Mouse (Mus musculus) gastrocnemius, postnatal 10 days (tissue): Measurements from ENCODE around the gene Kat6b. TPM values are rescaled to one million over a fixed set of nuclear protein-coding genes. Genes with fewer than 3 reads are reported as not detected.
A peak's percentile ranks its signal among the peaks of the same experiment; 100 is the strongest.

Experiments
- DNase-seq: peaks from one replicate; pipeline ENCODE4 v3.0.0; 2021; ENCODE audit warnings: mixed read lengths
- total RNA-seq, 2 experiments: library from RNA; stranded (reverse); gene quantifications; 2 replicates each; pipeline ENCODE4 v1.2.3; 2021

Gene Kat6b
- total RNA-seq, 2 experiments from 2014 or later: 24.1 to 31.6 TPM

- DNase-seq: no peak
Measured at GRCm38 (mm10) chr14:21560481-21561209, 79.4 kb downstream of the Kat6b start.

- DNase-seq: no peak
Measured at GRCm38 (mm10) chr14:21561396-21562065, 80.3 kb downstream of the Kat6b start.

- DNase-seq: no peak
Measured at GRCm38 (mm10) chr14:21563584-21564118, 82.4 kb downstream of the Kat6b start.

- no peak for DNase-seq
Measured at GRCm38 (mm10) chr14:21565541-21566353, 84.5 kb downstream of the Kat6b start.

GRCm38 (mm10) chr14:21567293-21567984 is 86.2 kb downstream of the Kat6b start:
- no peak for DNase-seq

GRCm38 (mm10) chr14:21568821-21569220 is 87.6 kb downstream of the Kat6b start:
- DNase-seq: no peak

GRCm38 (mm10) chr14:21574686-21575309 is 93.6 kb downstream of the Kat6b start:
- DNase-seq: no peak

GRCm38 (mm10) chr14:21576867-21577266 is 95.6 kb downstream of the Kat6b start:
- no peak for DNase-seq

- DNase-seq: no peak
Measured at GRCm38 (mm10) chr14:21581198-21581597, 100.0 kb downstream of the Kat6b start.

- no peak for DNase-seq
Measured at GRCm38 (mm10) chr14:21582301-21582700, 101.1 kb downstream of the Kat6b start.

GRCm38 (mm10) chr14:21583051-21583450 is 101.8 kb downstream of the Kat6b start:
- no peak for DNase-seq

GRCm38 (mm10) chr14:21583868-21584267 is 102.6 kb downstream of the Kat6b start:
- no peak for DNase-seq

- DNase-seq: no peak
Measured at GRCm38 (mm10) chr14:21584468-21585135, 103.4 kb downstream of the Kat6b start.

- no peak for DNase-seq
Measured at GRCm38 (mm10) chr14:21585491-21586251, 104.4 kb downstream of the Kat6b start.

GRCm38 (mm10) chr14:21586481-21587118 is 105.4 kb downstream of the Kat6b start:
- no peak for DNase-seq

- DNase-seq: no peak
Measured at GRCm38 (mm10) chr14:21587931-21588330, 106.7 kb downstream of the Kat6b start.

- DNase-seq: peak; percentile 46
Measured at GRCm38 (mm10) chr14:21589620-21590019, 108.4 kb downstream of the Kat6b start.

- no peak for DNase-seq
Measured at GRCm38 (mm10) chr14:21590205-21590604, 109.0 kb downstream of the Kat6b start.

- no peak for DNase-seq
Measured at GRCm38 (mm10) chr14:21592152-21592551, 110.9 kb downstream of the Kat6b start.
